Mouse (Mus musculus): ENCODE data around the gene Gdf7. TPM values are rescaled to one million over a fixed set of nuclear protein-coding genes. Genes with fewer than 3 reads are reported as not detected.

Gdf7 gene
- polyA plus RNA-seq, 1 experiment: 0.98 TPM

- DNase-seq (ENCODE audit: low read depth): peak; percentile 86
- TF ChIP-seq CTCF (IDR thresholded peaks at IDR 0.05; ENCODE audit: borderline replicate concordance, extremely low read depth, insufficient read depth, insufficient read length): no peak
Observed at GRCm38 (mm10) chr12:8291157-8291853, 10.4 kb downstream of the Gdf7 start.

DNA sequence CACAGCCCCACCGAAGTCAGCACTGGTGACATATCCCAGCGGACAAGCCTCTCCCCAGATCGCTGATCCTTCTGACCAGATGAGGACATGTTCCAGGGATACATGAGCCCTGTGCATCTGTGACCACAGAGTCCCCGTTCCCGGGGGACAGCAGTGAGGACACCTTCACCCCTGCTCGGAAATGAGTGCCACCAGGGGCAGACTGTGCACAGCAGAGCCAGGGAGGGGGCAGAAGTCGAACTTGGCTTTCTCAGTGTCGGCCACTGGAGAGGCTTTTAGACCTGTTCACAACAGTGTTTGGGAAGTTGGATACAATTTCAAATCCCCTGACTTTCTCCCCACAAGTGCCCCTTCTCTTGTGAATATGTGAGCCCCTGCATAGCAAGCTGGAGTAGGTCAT lies 12.3 kb downstream of the Gdf7 start:
- no peak for TF ChIP-seq CTCF (IDR thresholded peaks at IDR 0.05; ENCODE audit: borderline replicate concordance, extremely low read depth, insufficient read depth, insufficient read length)
- TF ChIP-seq POLR2A (IDR thresholded peaks at IDR 0.05; ENCODE audit: borderline replicate concordance, extremely low read depth, insufficient read depth, insufficient read length, poor library complexity, severe bottlenecking): no peak

DNA sequence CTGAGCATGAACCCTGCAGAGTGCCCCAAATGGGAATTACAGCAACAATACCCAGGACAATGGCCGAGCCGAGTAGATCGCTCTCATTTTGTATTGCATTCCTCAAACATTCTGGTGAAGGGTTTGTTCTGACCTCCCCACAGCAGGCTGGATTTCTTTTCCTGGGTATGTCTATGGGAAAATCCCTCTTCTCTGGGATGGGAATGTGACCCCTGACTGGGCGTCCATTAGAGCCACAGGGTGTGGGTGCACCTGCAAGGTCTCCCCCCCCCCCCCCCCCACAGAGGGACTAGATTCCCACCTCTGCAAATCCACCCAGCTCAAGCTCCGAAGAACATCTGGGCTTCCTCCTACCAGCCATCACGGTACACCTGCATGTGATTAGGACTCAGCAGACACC lies 12.7 kb downstream of the Gdf7 start:
- DNase-seq (ENCODE audit: low read depth): no peak
- TF ChIP-seq CTCF (IDR thresholded peaks at IDR 0.05; ENCODE audit: borderline replicate concordance, extremely low read depth, insufficient read depth, insufficient read length) (no peak), POLR2A (IDR thresholded peaks at IDR 0.05; ENCODE audit: borderline replicate concordance, extremely low read depth, insufficient read depth, insufficient read length, poor library complexity, severe bottlenecking) (no peak)

More for the DNA sequence above, 12.3 kb downstream of the Gdf7 start:
- DNase-seq (ENCODE audit: low read depth): no peak

DNA sequence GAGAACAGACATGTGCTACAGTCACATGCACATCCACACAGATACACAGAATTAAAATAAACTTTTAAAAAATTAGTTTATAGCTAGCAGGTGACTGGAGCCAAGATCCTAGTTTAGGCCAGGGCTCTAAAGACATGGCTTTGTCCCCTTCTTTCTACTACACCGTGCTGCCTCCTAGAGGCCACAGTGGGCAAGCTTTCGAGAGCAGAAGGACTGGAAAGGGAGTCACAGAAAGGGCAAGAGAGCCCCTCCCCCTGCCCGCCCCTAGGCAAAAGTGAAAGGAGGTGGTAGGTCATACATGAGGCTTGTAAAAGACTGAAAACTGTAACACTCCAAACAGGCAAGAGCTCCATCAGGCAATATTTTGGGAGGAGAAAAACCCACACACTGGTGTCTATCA lies 13.8 kb downstream of the Gdf7 start:
- TF ChIP-seq POLR2A (IDR thresholded peaks at IDR 0.05; ENCODE audit: borderline replicate concordance, extremely low read depth, insufficient read depth, insufficient read length, poor library complexity, severe bottlenecking): no peak
- no peak for TF ChIP-seq CTCF (IDR thresholded peaks at IDR 0.05; ENCODE audit: borderline replicate concordance, extremely low read depth, insufficient read depth, insufficient read length)

GRCm38 (mm10) chr12:8281225-8282017 lies 20.3 kb downstream of the Gdf7 start:
- DNase-seq (ENCODE audit: low read depth): no peak
- TF ChIP-seq POLR2A (IDR thresholded peaks at IDR 0.05; ENCODE audit: borderline replicate concordance, extremely low read depth, insufficient read depth, insufficient read length, poor library complexity, severe bottlenecking) (no peak), CTCF (IDR thresholded peaks at IDR 0.05; ENCODE audit: borderline replicate concordance, extremely low read depth, insufficient read depth, insufficient read length) (no peak)

More for the DNA sequence above, 13.8 kb downstream of the Gdf7 start:
- no peak for DNase-seq (ENCODE audit: low read depth)

DNA sequence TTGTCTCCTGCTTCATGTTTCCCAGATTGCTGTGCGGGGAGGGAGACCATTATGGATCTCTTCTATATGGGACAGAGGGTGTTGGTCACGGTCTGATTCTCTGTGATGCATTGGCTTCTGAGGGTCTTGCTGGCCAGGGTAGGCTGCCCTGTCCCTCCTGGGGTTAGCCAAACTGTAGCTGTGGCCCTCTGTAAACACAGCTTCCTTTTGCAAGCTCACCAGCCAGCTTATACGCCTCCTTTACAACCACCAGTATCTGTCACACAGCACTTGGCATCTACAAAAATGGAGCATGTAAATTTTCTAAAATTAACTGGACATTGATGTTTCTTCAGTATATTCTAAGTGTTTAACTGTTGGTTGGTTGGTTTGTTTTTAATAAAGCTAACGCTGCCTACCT lies 26.3 kb downstream of the Gdf7 start:
- DNase-seq (ENCODE audit: low read depth): no peak
- TF ChIP-seq CTCF (IDR thresholded peaks at IDR 0.05; ENCODE audit: borderline replicate concordance, extremely low read depth, insufficient read depth, insufficient read length) (no peak), POLR2A (IDR thresholded peaks at IDR 0.05; ENCODE audit: borderline replicate concordance, extremely low read depth, insufficient read depth, insufficient read length, poor library complexity, severe bottlenecking) (no peak)

- DNase-seq (ENCODE audit: low read depth): no peak
- no peak for TF ChIP-seq POLR2A (IDR thresholded peaks at IDR 0.05; ENCODE audit: borderline replicate concordance, extremely low read depth, insufficient read depth, insufficient read length, poor library complexity, severe bottlenecking)
- TF ChIP-seq CTCF (IDR thresholded peaks at IDR 0.05; ENCODE audit: borderline replicate concordance, extremely low read depth, insufficient read depth, insufficient read length): no peak
Observed at GRCm38 (mm10) chr12:8273471-8274171, 28.1 kb downstream of the Gdf7 start.

DNA sequence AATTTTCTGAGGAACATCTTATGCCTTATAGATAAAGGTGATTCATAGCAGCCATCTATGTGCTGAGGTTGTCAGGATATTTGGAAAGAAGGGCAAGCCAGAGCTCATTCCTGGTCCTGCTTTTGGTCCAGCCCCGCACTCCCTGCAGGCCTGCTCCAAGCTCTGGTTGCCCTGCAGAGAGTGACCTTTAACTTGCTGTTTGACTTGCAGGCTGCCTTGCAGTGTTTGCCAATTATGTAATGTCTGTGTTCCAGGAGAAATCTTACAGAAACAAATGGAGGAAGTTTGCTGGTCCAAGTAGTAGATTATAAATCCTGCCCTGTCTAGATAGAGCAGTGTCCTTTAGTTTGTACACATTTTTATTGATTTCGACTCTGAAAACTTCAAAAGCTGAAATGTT lies 30.3 kb downstream of the Gdf7 start:
- DNase-seq (ENCODE audit: low read depth): no peak
- TF ChIP-seq CTCF (IDR thresholded peaks at IDR 0.05; ENCODE audit: borderline replicate concordance, extremely low read depth, insufficient read depth, insufficient read length) (no peak), POLR2A (IDR thresholded peaks at IDR 0.05; ENCODE audit: borderline replicate concordance, extremely low read depth, insufficient read depth, insufficient read length, poor library complexity, severe bottlenecking) (no peak)

- TF ChIP-seq POLR2A (IDR thresholded peaks at IDR 0.05; ENCODE audit: borderline replicate concordance, extremely low read depth, insufficient read depth, insufficient read length, poor library complexity, severe bottlenecking) (no peak), CTCF (IDR thresholded peaks at IDR 0.05; ENCODE audit: borderline replicate concordance, extremely low read depth, insufficient read depth, insufficient read length) (no peak)
- DNase-seq (ENCODE audit: low read depth): no peak
Observed at GRCm38 (mm10) chr12:8269627-8270026, 32.1 kb downstream of the Gdf7 start.

DNA sequence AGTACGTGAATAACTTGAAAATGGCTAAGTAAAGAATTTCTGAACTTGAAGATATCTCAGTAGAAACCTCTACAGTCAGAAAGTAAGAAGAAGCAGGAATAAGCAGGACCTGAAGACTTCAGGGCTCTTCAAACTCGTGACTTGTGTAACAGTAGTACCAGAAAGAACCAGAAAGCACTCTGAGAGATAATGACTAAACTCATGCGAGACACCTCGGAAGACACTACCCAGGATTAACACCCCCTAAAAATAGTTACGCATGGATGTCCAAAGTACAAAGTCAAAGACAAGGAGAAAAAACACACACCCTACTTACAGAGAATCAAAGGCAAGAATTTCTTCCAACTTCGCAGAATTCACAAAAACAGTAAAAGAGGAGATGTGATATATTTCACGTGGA lies 35.4 kb downstream of the Gdf7 start:
- DNase-seq (ENCODE audit: low read depth): no peak
- TF ChIP-seq CTCF (IDR thresholded peaks at IDR 0.05; ENCODE audit: borderline replicate concordance, extremely low read depth, insufficient read depth, insufficient read length) (no peak), POLR2A (IDR thresholded peaks at IDR 0.05; ENCODE audit: borderline replicate concordance, extremely low read depth, insufficient read depth, insufficient read length, poor library complexity, severe bottlenecking) (no peak)

GRCm38 (mm10) chr12:8260297-8260696 lies 41.5 kb downstream of the Gdf7 start:
- no peak for DNase-seq (ENCODE audit: low read depth)
- no peak for TF ChIP-seq POLR2A (IDR thresholded peaks at IDR 0.05; ENCODE audit: borderline replicate concordance, extremely low read depth, insufficient read depth, insufficient read length, poor library complexity, severe bottlenecking)
- TF ChIP-seq CTCF (IDR thresholded peaks at IDR 0.05; ENCODE audit: borderline replicate concordance, extremely low read depth, insufficient read depth, insufficient read length): no peak

Other genes with a start within 250 kb of the Gdf7 start
- 47.7 and 47.9 TPM in 2 replicates for gene Ldah, start 93.8 kb downstream of the Gdf7 start, polyA plus RNA-seq (2012; rRNA removed)
- gene Hs1bp3, start 11.5 kb upstream of the Gdf7 start, polyA plus RNA-seq (2012; rRNA removed): 11.1 and 11.7 TPM in 2 replicates
- 239 and 265 TPM in 2 replicates for gene Rhob, start 198.1 kb upstream of the Gdf7 start, polyA plus RNA-seq (2012; rRNA removed)